Mouse (Mus musculus) Muller cell, postnatal 12 days (primary cell): ENCODE data around the gene Hnrnpc.
"Not testable (repeated sequence)": the region's sequence is repeated elsewhere in the genome, so short reads cannot be mapped to it uniquely, and the experiment has no call there.

Source experiments
- DNase-seq: peaks from one replicate; pipeline ENCODE4 v3.0.0-alpha.2; 2015; ENCODE audit errors: inconsistent ontology term

Gene Hnrnpc

GRCm38 (mm10) chr14:52103474-52103855 lies 363 bp downstream of the Hnrnpc start:
- DNase-seq = no peak

DNA sequence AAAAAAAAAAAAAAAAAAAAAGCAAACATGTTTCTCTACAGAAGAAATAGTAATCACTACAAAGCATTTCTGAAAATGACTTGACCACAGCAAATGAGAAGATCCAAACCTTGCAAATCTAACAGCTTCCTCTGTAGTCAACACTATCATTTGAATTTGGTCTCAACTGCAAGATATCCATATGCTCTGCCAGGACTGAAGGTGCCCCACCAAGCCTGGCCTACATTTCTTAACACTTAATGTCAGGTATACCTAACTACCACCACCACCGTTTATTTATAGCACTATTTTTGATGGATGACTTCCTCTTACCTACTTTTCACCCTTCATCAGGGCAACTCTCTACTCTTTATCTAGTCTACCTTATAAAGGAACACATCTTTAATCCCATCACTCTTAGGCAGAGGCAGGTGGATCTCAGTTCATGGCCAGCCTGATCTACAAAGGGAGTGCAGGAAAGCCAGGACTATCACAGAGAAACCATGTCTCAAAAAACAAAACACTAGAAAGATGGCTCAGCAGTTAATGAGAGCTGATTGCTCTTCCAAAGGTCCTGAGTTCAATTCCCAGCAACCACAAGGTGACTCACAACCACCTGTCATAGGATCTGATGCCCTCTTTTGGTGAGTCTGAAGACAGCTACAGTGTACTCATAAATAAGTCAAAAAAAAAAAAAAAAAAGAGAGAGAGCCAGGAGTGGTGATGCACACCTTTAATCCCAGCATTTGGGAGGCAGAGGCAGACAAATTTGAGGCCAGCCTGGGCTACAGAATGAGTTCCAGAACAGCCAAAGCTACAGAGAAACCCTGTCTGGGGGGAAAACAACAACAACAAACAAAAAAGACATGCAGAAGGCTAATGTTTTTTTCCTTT lies 2.3 kb downstream of the Hnrnpc start:
- DNase-seq = no peak

- no peak for DNase-seq
These were observed 3.5 kb downstream of the Hnrnpc start for GRCm38 (mm10) chr14:52100170-52100960.

- no peak for DNase-seq
These were observed 4.3 kb downstream of the Hnrnpc start for GRCm38 (mm10) chr14:52099563-52099962.

DNA sequence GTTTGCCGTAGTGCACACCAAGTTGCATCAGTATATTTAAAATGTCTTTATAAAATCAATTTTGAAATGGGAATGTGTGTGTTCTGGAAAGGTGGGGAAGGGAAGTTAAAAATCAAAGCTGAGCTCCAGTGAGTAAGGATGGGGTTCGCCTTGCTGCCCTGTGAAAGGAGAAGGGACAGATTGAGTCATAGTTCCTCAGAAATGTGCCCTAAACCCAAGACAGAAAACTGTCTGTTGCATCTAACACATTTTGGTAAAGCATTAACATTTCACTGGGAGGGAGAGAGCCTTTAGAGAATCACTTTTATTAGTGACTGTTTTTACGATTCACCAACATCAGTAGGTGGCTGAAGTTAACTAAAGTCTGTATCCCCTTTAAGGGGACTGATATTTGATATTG lies 5.4 kb downstream of the Hnrnpc start:
- not testable (repeated sequence) for DNase-seq

DNA sequence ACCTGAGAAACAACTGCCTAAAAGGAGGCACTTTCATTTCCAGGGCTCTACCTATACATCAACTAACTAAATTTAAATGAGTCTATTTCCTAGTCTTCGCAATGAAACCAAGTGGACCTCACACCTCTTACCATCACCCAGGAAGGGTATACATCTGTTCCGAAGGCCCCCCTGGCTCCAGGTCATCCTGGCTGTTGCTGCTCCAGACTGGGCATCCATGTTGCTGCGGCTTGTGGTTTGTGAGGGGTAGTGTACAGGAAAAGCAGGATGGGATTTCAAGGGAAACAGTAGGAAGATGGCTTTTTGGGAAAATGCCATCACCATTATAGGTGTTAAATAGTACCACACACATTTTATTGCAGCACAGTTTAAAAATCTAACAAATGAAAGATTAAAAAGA lies 6.6 kb downstream of the Hnrnpc start:
- DNase-seq = not testable (repeated sequence)

DNA sequence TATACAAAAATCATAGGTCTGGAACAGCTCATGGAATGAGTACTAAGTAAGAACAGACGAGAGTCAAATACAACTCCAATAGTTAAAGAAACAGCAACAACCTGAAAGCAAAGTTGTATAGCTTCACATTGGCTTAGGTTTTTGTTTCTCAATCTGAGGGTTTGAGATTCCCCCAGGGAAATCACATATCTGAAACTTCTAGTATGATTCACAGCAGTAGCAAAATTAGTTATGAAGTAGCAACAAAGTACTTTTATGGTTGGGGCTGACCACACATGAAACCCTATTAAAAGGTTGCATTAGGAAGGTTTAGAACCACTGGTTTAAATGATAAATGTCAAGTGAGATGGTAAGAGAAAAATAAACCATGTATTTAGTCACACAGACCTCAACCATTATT lies 9.3 kb downstream of the Hnrnpc start:
- DNase-seq = no peak

GRCm38 (mm10) chr14:52083083-52083482 lies 20.7 kb downstream of the Hnrnpc start:
- DNase-seq = no peak

- DNase-seq = no peak
These were observed 32.2 kb downstream of the Hnrnpc start for GRCm38 (mm10) chr14:52071599-52072137.

- no peak for DNase-seq
These were observed 37.7 kb downstream of the Hnrnpc start for GRCm38 (mm10) chr14:52066135-52066534.

- DNase-seq = no peak
These were observed 42.0 kb downstream of the Hnrnpc start for GRCm38 (mm10) chr14:52061798-52062197.

DNA sequence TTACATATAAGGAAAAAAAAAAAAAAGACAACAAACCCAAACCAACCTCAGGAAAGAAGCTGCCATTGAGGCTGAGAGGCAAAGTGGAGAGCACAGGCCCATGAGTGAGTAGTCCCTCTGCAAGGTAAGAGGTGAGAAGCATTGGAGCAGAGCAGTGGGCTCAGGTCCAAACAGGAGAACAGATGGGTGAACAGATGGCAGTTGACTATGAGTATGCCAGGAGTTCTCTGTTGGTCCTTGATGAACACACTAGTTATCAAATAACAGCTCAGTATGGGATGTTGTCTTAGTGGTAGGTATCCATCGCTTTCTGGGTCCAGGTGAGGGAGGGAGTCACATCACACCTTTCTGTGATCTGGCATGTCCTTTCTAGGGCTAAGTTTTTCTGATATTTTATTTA lies 43.0 kb downstream of the Hnrnpc start:
- no peak for DNase-seq

DNA sequence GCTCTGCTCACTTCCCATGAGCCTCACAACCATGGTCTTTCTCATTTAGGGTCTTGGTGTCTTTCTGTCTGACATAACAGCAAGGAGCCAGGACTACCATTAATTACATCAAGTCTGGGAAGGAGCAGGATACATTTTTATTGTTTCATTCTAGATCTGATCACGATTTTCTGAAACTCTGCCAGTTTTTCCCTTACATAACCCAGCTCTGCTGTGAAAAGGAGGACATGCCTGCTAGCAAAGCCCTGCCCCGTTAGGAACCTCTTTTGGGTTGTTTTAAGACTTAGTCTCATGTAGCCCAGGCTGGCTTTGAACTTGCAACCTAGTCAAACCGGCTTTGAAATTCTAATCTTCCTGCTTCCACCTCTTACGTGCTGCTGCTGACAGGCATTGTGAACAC lies 43.8 kb downstream of the Hnrnpc start:
- no peak for DNase-seq

DNA sequence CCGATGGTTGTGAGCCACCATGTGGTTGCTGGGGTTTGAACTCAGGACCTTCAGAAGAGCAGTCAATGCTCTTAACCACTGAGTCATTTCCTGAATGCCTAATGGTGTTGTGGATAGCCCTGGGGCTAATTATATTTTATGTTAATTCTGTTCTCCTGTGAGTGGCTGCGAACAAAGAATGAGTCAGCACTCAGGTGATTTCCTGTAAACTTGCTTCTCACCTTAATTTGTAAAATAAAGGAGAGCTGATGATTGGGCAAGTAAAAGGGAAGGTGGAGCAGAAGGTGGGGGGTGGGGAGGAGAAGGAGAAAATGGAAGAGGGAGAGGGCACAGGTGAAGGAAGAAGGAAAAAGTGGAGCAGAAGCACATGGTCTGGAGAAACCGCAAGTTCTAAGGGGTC lies 51.1 kb downstream of the Hnrnpc start:
- DNase-seq = not testable (repeated sequence)

- no peak for DNase-seq
These were observed 57.8 kb downstream of the Hnrnpc start for GRCm38 (mm10) chr14:52045966-52046565.

DNA sequence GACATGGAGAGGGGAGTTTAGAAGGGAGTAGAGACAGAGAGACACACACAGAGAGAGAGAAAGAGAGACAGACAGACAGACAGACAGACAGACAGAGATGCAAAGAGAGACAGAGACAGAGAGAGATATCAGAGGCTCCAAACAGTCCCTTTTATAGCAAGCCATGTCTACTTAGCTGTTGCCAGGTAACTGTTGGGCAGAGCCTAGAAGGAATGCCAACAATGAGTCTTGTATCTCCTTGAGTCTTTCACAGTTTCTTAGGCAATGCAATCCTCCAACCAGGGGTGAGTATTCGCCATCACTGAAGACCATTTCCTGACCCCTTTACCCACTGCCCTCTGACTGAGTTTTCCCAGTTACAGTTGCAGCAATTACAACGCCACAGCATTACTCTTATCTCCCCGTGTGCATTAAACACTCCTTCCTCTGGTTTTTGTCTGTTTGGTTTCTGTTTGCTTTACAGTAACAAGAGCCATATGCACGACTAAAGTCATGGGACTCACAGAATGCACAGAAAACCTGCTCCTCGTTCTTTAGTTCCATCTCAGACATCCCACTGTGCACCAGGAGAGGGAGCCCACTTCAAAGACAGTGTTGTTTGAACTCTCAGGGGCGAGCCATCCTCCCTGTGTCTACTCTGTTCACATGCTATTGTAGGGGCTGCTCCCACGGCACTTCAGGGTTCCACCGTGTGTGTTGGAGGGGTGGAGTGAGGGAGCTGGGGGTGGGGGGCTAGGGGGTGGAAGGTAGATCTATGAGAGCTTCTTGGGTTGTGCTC lies 58.7 kb downstream of the Hnrnpc start:
- no peak for DNase-seq

- no peak for DNase-seq
These were observed 60.4 kb downstream of the Hnrnpc start for GRCm38 (mm10) chr14:52043446-52043845.

- not testable (repeated sequence) for DNase-seq
These were observed 61.5 kb downstream of the Hnrnpc start, which contains the start of gene Olfr221 for GRCm38 (mm10) chr14:52042359-52042758. Gene Olfr221, minus strand, starts transcription at chr14:52042459.

DNA sequence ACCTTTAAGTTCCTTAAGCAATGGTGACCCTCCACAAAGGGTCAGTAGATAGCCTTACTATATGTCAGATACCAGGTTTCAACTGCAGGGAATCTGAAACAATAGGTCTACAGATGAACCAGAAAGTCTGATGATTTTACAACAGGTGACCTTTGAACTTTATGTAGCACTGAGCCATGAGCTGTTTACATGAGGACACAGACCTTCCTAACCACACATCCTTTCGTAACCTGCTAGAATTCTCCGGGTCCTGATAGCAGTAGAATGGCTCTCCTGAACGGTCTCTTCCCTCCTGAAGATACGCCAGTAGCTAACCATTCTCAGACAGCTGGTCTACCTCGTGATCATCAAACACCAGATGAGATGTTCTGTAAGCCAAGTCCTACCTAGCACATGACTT lies 64.5 kb downstream of the Hnrnpc start:
- no peak for DNase-seq

GRCm38 (mm10) chr14:52035926-52036325 lies 67.9 kb downstream of the Hnrnpc start:
- no peak for DNase-seq

DNA sequence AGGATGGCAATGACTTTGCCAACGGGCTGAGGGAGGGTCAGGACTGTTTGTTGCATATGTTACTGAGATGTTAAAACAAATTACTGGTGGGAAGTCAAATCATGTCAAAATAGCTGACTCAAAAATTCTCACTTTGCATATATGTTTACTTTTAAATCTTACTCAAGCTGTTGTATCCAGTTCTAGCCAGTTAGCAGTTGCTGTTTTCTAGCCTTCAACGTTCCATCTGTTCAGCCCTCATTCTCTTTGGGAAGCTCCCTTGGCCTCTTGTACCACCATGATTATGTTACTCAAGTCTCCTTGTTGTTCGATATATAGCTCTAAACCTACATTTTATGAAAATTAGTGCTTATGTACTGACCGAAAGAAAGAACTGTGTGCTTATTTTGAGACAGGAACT lies 77.5 kb downstream of the Hnrnpc start:
- no peak for DNase-seq
